ENCODE assay signal across 10 mouse cellular contexts in genomic region chr9:121951114-121951423, GRCm38 (mm10). TPM values are rescaled to one million over a fixed set of nuclear protein-coding genes. Genes with fewer than 3 reads are reported as not detected.
DNase-seq lines count a peak whose midpoint lies in the region; ATAC-seq and TF ChIP-seq lines count a peak whose summit lies in the region.
"Had no signal": no experiment of that assay in that cellular context is flagged by ENCODE, and none has a peak within 500 bp of the region (broad histone marks: within the 10 kb centered on the region; RNA-seq: fewer than 3 reads in every experiment).

No protein-coding gene starts in this region.

- peak overlapping the region; percentile 67 for H3K27ac ChIP-seq in liver, adult 2 months (replicated peaks; ENCODE audit: insufficient read depth, low read depth, low read length)
- H3K27ac ChIP-seq in forebrain, embryonic 10.5 days = peak overlapping the region; percentile 74
- H3K27ac ChIP-seq in intestine, embryonic 16.5 days (ENCODE audit: low read length) = peak overlapping the region; percentile 43
- H3K27ac ChIP-seq in neural tube, embryonic 14.5 days (ENCODE audit: low read depth, low read length) = no peak overlapping the region
- H3K27ac ChIP-seq in thymus, adult 2 months (ENCODE audit: control insufficient read depth, insufficient read depth, low read length) = no peak overlapping the region

- peak overlapping the region; percentile 60 for H3K9ac ChIP-seq in liver, adult 2 months (ENCODE audit: low read depth, low read length)
- peak overlapping the region; percentile 64 for H3K9ac ChIP-seq in intestine, embryonic 16.5 days (ENCODE audit: low read depth, low read length)
- no peak overlapping the region for H3K9ac ChIP-seq in neural tube, embryonic 14.5 days (replicated peaks; ENCODE audit: low read depth, low read length)

- peaks cover 18% of the 10 kb centered on the region for H3K4me1 ChIP-seq in liver, adult 2 months (ENCODE audit: control insufficient read depth, insufficient read depth, low read length)
- H3K4me1 ChIP-seq in forebrain, embryonic 10.5 days = peaks cover 14% of the 10 kb centered on the region
- peaks cover 14% of the 10 kb centered on the region for H3K4me1 ChIP-seq in intestine, embryonic 16.5 days (ENCODE audit: control insufficient read depth, insufficient read depth, low read length)
- H3K4me1 ChIP-seq in neural tube, embryonic 14.5 days (ENCODE audit: control insufficient read depth, insufficient read depth, low read length) = peaks cover 7% of the 10 kb centered on the region
- peaks cover 3% of the 10 kb centered on the region; the same call in 1 of the 2 replicates for H3K4me1 ChIP-seq in thymus, adult 2 months (replicated peaks; ENCODE audit: control insufficient read depth, insufficient read depth, low read length)

- H3K4me2 ChIP-seq in intestine, embryonic 16.5 days (ENCODE audit: low read depth, low read length) = peak overlapping the region; percentile 54
- peak overlapping the region; percentile 23; the same call in 1 of the 2 replicates for H3K4me2 ChIP-seq in neural tube, embryonic 14.5 days (ENCODE audit: low read depth, low read length)

- no peak for DNase-seq in liver, adult 2 months (ENCODE audit: extremely low read depth, low read depth, low spot score)
- no peak for DNase-seq in liver
- no peak for DNase-seq in forebrain, embryonic 10.5 days (ENCODE audit: extremely low spot score, low spot score)
- no peak for DNase-seq in layer of hippocampus, adult 9-10 months (ENCODE audit: low spot score)
- DNase-seq in embryo, embryonic 10 days (ENCODE audit: low spot score) = no peak
- no peak for DNase-seq in thymus, adult 2 months

- peak overlapping the region; percentile 61 for H3K4me3 ChIP-seq in liver, adult 2 months (ENCODE audit: insufficient read depth, low read depth, low read length)
- H3K4me3 ChIP-seq in forebrain, embryonic 10.5 days = peak overlapping the region; percentile 31
- peak overlapping the region; percentile 43 for H3K4me3 ChIP-seq in intestine, embryonic 16.5 days (ENCODE audit: low read length)
- peak overlapping the region; percentile 15; the same call in 1 of the 2 replicates for H3K4me3 ChIP-seq in neural tube, embryonic 14.5 days (ENCODE audit: low read depth, low read length)
- H3K4me3 ChIP-seq in thymus, adult 2 months (ENCODE audit: control insufficient read depth, insufficient read depth, low read length) = no peak overlapping the region

- ATAC-seq in intestine, embryonic 16.5 days = no peak
- peak; percentile 56; the same call in 1 of the 2 replicates for ATAC-seq in neural tube, embryonic 14.5 days (ENCODE audit: low read depth)

- no peaks in the 10 kb centered on the region for H3K27me3 ChIP-seq in liver, adult 2 months (ENCODE audit: control insufficient read depth, insufficient read depth, low read length)
- no peaks in the 10 kb centered on the region for H3K27me3 ChIP-seq in forebrain, embryonic 10.5 days (ENCODE audit: poor library complexity, severe bottlenecking)
- H3K27me3 ChIP-seq in intestine, embryonic 16.5 days (replicated peaks; ENCODE audit: control insufficient read depth, insufficient read depth, low read length) = no peaks in the 10 kb centered on the region
- no peaks in the 10 kb centered on the region for H3K27me3 ChIP-seq in neural tube, embryonic 14.5 days (ENCODE audit: control insufficient read depth, insufficient read depth, low read length)
- no peaks in the 10 kb centered on the region for H3K27me3 ChIP-seq in thymus, adult 2 months (ENCODE audit: control insufficient read depth, insufficient read depth, low read length)
- H3K27me3 ChIP-seq: Patski had no signal

- TF ChIP-seq CTCF in liver, adult 2 months (IDR thresholded peaks at IDR 0.05; ENCODE audit: low read depth, low read length) = no peak
- no peak for TF ChIP-seq CTCF in thymus, adult 2 months (IDR thresholded peaks at IDR 0.05; ENCODE audit: borderline replicate concordance, control insufficient read depth, extremely low read depth, insufficient read depth, low read length, poor library complexity)

- H3K9me3 ChIP-seq in forebrain, embryonic 10.5 days = no peaks in the 10 kb centered on the region
- H3K9me3 ChIP-seq in intestine, embryonic 16.5 days (ENCODE audit: control insufficient read depth, low read length) = no peaks in the 10 kb centered on the region
- no peaks in the 10 kb centered on the region for H3K9me3 ChIP-seq in neural tube, embryonic 14.5 days (ENCODE audit: control insufficient read depth, low read length)

- peaks cover 5% of the 10 kb centered on the region; the same call in 1 of the 2 replicates for H3K79me2 ChIP-seq in liver, adult 2 months (ENCODE audit: control insufficient read depth, insufficient read depth, low read length)

- no peaks in the 10 kb centered on the region for H3K36me3 ChIP-seq in liver, adult 2 months (ENCODE audit: control insufficient read depth, insufficient read depth, low read length)
- H3K36me3 ChIP-seq in forebrain, embryonic 10.5 days (replicated peaks) = no peaks in the 10 kb centered on the region
- no peaks in the 10 kb centered on the region for H3K36me3 ChIP-seq in intestine, embryonic 16.5 days (ENCODE audit: control insufficient read depth, insufficient read depth, low read length)
- no peaks in the 10 kb centered on the region for H3K36me3 ChIP-seq in neural tube, embryonic 14.5 days (ENCODE audit: control insufficient read depth, insufficient read depth, low read length)
- H3K36me3 ChIP-seq in thymus, adult 2 months (ENCODE audit: control insufficient read depth, insufficient read depth, low read length) = no peaks in the 10 kb centered on the region

- WGBS in liver, adult 2 months = 45% methylated on average over 4 of the region's 4 CpGs
- WGBS in forebrain, embryonic 10.5 days = 36% methylated on average over 4 of the region's 4 CpGs
- 29% methylated on average over 4 of the region's 4 CpGs for WGBS in intestine, embryonic 16.5 days
- WGBS in neural tube, embryonic 14.5 days = 36% methylated on average over 4 of the region's 4 CpGs
- WGBS in thymus, adult 2 months = 46% methylated on average over 4 of the region's 4 CpGs

- no peak for TF ChIP-seq POLR2A in liver, adult 2 months (IDR thresholded peaks at IDR 0.05; ENCODE audit: extremely low read depth, insufficient read depth, low read length)
- TF ChIP-seq POLR2A in thymus, adult 2 months (IDR thresholded peaks at IDR 0.05; ENCODE audit: control insufficient read depth, extremely low read depth, insufficient read depth, low read length, poor library complexity) = no peak

RNA-seq across cellular contexts. Expression of gene Fam198a, which starts 0.3 kb away (rescaled TPM):
- total RNA-seq in liver, adult 2 months (2014; rRNA removed) = 0.74 and 4.0 TPM in 2 replicates
- 2.3 and 4.4 TPM in 2 replicates for polyA plus RNA-seq in liver, adult 2 months (2012; rRNA removed)
- 0.41 and 0.58 TPM in 2 replicates for polyA plus RNA-seq in forebrain, embryonic 10.5 days (2016; fragmentation: Nextera tagmentation; extraction: Ambion mirVana)
- 2.7 and 3.5 TPM in 2 replicates for polyA plus RNA-seq in intestine, embryonic 16.5 days (2015; fragmentation: Nextera tagmentation; extraction: Ambion mirVana)
- 1.0 and 2.5 TPM in 2 replicates for polyA plus RNA-seq in neural tube, embryonic 14.5 days (2014; fragmentation: Nextera tagmentation; extraction: Ambion mirVana)
- polyA plus RNA-seq in thymus, adult 2 months (2012; rRNA removed) = 0.64 and 0.69 TPM in 2 replicates
- total RNA-seq: hematopoietic stem cell, adult 5-6 weeks had no signal

RNA-seq across cellular contexts. Expression of gene Cyp8b1, which starts 35.0 kb away (rescaled TPM):
- total RNA-seq in liver, adult 2 months (2014; rRNA removed) = 86.4 and 128 TPM in 2 replicates
- 292 and 305 TPM in 2 replicates for polyA plus RNA-seq in liver, adult 2 months (2012; rRNA removed)
- not detected in 2 replicates for polyA plus RNA-seq in forebrain, embryonic 10.5 days (2016; fragmentation: Nextera tagmentation; extraction: Ambion mirVana)
- not detected in 2 replicates for polyA plus RNA-seq in intestine, embryonic 16.5 days (2015; fragmentation: Nextera tagmentation; extraction: Ambion mirVana)
- polyA plus RNA-seq in neural tube, embryonic 14.5 days (2014; fragmentation: Nextera tagmentation; extraction: Ambion mirVana) = not detected in 2 replicates
- 0.74 and 1.6 TPM in 2 replicates for polyA plus RNA-seq in thymus, adult 2 months (2012; rRNA removed)
- total RNA-seq: hematopoietic stem cell, adult 5-6 weeks had no signal
- polyA plus RNA-seq: Patski had no signal

RNA-seq across cellular contexts. Expression of gene Pomgnt2, which starts 45.8 kb away (rescaled TPM):
- 1.7 TPM in 2 replicates for total RNA-seq in liver, adult 2 months (2014; rRNA removed)
- 3.8 and 5.3 TPM in 2 replicates for polyA plus RNA-seq in liver, adult 2 months (2012; rRNA removed)
- polyA plus RNA-seq in forebrain, embryonic 10.5 days (2016; fragmentation: Nextera tagmentation; extraction: Ambion mirVana) = 12.5 and 13.6 TPM in 2 replicates
- 14.4 and 15.9 TPM in 2 replicates for polyA plus RNA-seq in intestine, embryonic 16.5 days (2015; fragmentation: Nextera tagmentation; extraction: Ambion mirVana)
- polyA plus RNA-seq in neural tube, embryonic 14.5 days (2014; fragmentation: Nextera tagmentation; extraction: Ambion mirVana) = 26.6 and 28.1 TPM in 2 replicates
- 15.2 and 19.3 TPM in 2 replicates for polyA plus RNA-seq in thymus, adult 2 months (2012; rRNA removed)

RNA-seq across cellular contexts. Expression of gene Ackr2, which starts 52.9 kb away (rescaled TPM):
- total RNA-seq in liver, adult 2 months (2014; rRNA removed) = 1.6 and 2.3 TPM in 2 replicates
- 1.4 and 2.4 TPM in 2 replicates for polyA plus RNA-seq in liver, adult 2 months (2012; rRNA removed)
- polyA plus RNA-seq in forebrain, embryonic 10.5 days (2016; fragmentation: Nextera tagmentation; extraction: Ambion mirVana) = 0.42 and 0.50 TPM in 2 replicates
- polyA plus RNA-seq in intestine, embryonic 16.5 days (2015; fragmentation: Nextera tagmentation; extraction: Ambion mirVana) = 0.62 and 0.98 TPM in 2 replicates
- polyA plus RNA-seq in neural tube, embryonic 14.5 days (2014; fragmentation: Nextera tagmentation; extraction: Ambion mirVana) = 1.6 and 2.0 TPM in 2 replicates
- polyA plus RNA-seq in thymus, adult 2 months (2012; rRNA removed) = 0.99 and 1.0 TPM in 2 replicates
- total RNA-seq: hematopoietic stem cell, adult 5-6 weeks had no signal
- polyA plus RNA-seq: Patski had no signal

Comparison
In these comparisons a context has a peak if more than half of its experiments do, and no peak if none do; other contexts are left out.
1. H3K27ac ChIP-seq: peak in liver, adult 2 months (single experiment), forebrain, embryonic 10.5 days (single experiment) and intestine, embryonic 16.5 days (single experiment); none in neural tube, embryonic 14.5 days (single experiment) and thymus, adult 2 months (single experiment).
2. RNA of gene Cyp8b1, which starts 35.0 kb away (polyA plus RNA-seq): 292 to 305 TPM in liver, adult 2 months; 0.74 to 1.6 TPM in thymus, adult 2 months, not detected in intestine, embryonic 16.5 days, not detected in forebrain, embryonic 10.5 days and not detected in neural tube, embryonic 14.5 days; every median in the first group is over 100 times any median in the second.